Mouse (Mus musculus) embryonic fibroblast, embryonic 13.5 days (primary cell): Measurements from ENCODE around the gene Cnst.

ENCODE experiments used
- CTCF ChIP-seq: IDR thresholded peaks from 2 replicates; pipeline ENCODE4 v1.5.1; 2011; ENCODE audit warnings: mild to moderate bottlenecking, control low read depth, low read length, moderate library complexity, borderline replicate concordance; ENCODE audit not compliant: insufficient read depth
- POLR2A ChIP-seq: IDR thresholded peaks from 2 replicates; pipeline ENCODE4 v1.6.1; 2011; ENCODE audit warnings: low read depth, mild to moderate bottlenecking, control low read depth, low read length, moderate library complexity

DNA sequence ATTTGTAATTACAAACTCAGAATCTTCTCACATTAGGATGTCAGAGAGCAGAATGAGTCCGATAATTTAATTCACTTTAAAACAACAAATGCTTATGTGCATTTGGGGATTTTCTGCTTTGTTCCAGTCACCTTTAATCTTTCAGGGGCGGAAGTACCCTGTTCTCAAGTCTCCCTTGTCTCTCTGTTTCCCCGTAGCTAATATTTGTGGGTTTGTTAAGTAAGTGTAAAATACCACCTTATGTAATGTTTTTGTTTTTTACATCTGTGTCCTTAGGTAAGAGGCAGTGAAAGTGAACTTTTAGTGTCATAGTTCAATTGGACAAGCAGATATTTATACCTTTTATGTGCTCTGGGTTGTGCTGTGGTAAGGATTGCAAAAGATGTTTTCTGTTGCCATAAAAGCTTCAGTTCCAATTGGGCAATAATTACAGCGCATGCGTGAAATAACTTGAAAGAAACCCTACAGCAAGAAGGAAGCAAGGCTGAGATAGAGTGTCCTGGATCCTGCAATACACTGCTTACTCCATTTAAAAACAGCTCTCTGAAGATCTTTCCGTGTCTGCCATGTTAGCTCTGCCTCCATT is 14.8 kb downstream of the Cnst start:
- TF ChIP-seq CTCF = no peak
- TF ChIP-seq POLR2A = no peak
